Mouse (Mus musculus) brain, embryonic 18.5 days (tissue): ENCODE measurements around the gene Gm43638.
"Not testable (repeated sequence)": the region's sequence is repeated elsewhere in the genome, so short reads cannot be mapped to it uniquely, and the experiment has no call there.

Source experiments
- DNase-seq: peaks from one replicate; pipeline ENCODE4 v3.0.0-alpha.2; 2012; ENCODE audit warnings: low read depth, low spot score

Gm43638 gene

GRCm38 (mm10) chr5:87486706-87487105 lies at the start of gene Gm43638:
Gene Gm43638 (minus strand): TSS chr5:87486806.
- DNase-seq, result not testable (repeated sequence)

- no peak for DNase-seq
Observed at GRCm38 (mm10) chr5:87535994-87536644, 49.5 kb upstream of the Gm43638 start.

- DNase-seq, result no peak
Observed at GRCm38 (mm10) chr5:87532288-87532687, 45.7 kb upstream of the Gm43638 start.

GRCm38 (mm10) chr5:87523561-87523960 lies 37.0 kb upstream of the Gm43638 start:
- not testable (repeated sequence) for DNase-seq

GRCm38 (mm10) chr5:87505776-87506458 lies 19.3 kb upstream of the Gm43638 start:
- no peak for DNase-seq

GRCm38 (mm10) chr5:87502687-87503086 lies 16.1 kb upstream of the Gm43638 start:
- no peak for DNase-seq

- no peak for DNase-seq
Observed at GRCm38 (mm10) chr5:87499341-87499740, 12.7 kb upstream of the Gm43638 start.

GRCm38 (mm10) chr5:87498936-87499335 lies 12.3 kb upstream of the Gm43638 start:
- no peak for DNase-seq

- DNase-seq, result no peak
Observed at GRCm38 (mm10) chr5:87490771-87491170, 4.2 kb upstream of the Gm43638 start, which contains the start of gene Ugt2a1. Gene Ugt2a1 (minus strand): TSS chr5:87490871.

GRCm38 (mm10) chr5:87482160-87482559 lies 4.4 kb downstream of the Gm43638 start, which contains the start of gene Ugt2a2:
Gene Ugt2a2 (minus strand): TSS chr5:87482260.
- no peak for DNase-seq

- no peak for DNase-seq
Observed at GRCm38 (mm10) chr5:87458810-87459209, 27.8 kb downstream of the Gm43638 start.

GRCm38 (mm10) chr5:87457701-87458100 lies 28.9 kb downstream of the Gm43638 start:
- no peak for DNase-seq

GRCm38 (mm10) chr5:87456216-87456850 lies 30.3 kb downstream of the Gm43638 start:
- DNase-seq, result no peak

GRCm38 (mm10) chr5:87455519-87455918 lies 31.1 kb downstream of the Gm43638 start:
- DNase-seq, result no peak

- not testable (repeated sequence) for DNase-seq
Observed at GRCm38 (mm10) chr5:87452514-87452913, 34.1 kb downstream of the Gm43638 start.

GRCm38 (mm10) chr5:87436264-87436663 lies 50.3 kb downstream of the Gm43638 start:
- DNase-seq, result no peak

- no peak for DNase-seq
Observed at GRCm38 (mm10) chr5:87425676-87426075, 60.9 kb downstream of the Gm43638 start.

GRCm38 (mm10) chr5:87424041-87424440 lies 62.6 kb downstream of the Gm43638 start, which contains the start of gene Ugt2b38:
Gene Ugt2b38 (minus strand): TSS chr5:87424203.
- DNase-seq, result not testable (repeated sequence)
